Mouse (Mus musculus): ENCODE results near the gene Slc2a13.

GRCm38 (mm10) chr15:91374441-91374840, 198.6 kb downstream of the Slc2a13 start:
- no peak for TF ChIP-seq CTCF (IDR thresholded peaks at IDR 0.05; ENCODE audit: low read depth, low read length)
- TF ChIP-seq POLR2A (IDR thresholded peaks at IDR 0.05; ENCODE audit: borderline replicate concordance, low read depth, low read length), result no peak
